Mouse (Mus musculus) MEL (cell line): ENCODE measurements at regions not wholly inside any gene's neighbourhood (a gene's known extent, or its start where the extent isn't known, plus 50 kb on each side); places are given as distances from the start of the nearest gene placed in this dataset.
A peak's percentile ranks its signal among the peaks of the same experiment; 100 is the strongest.

ENCODE experiments used
- DNase-seq: peaks from one replicate; pipeline ENCODE4 v3.0.0; 2011; ENCODE audit warnings: low read depth, low spot score
- H3K27ac ChIP-seq: 2 replicates; pipeline ENCODE4 v1.5.1; 2012; ENCODE audit warnings: low read depth, mild to moderate bottlenecking, control low read depth, low read length, moderate library complexity; ENCODE audit not compliant: control insufficient read depth
- H3K27me3 ChIP-seq, 2 experiments: fragments of 150-350 bp in 1 of 2; sonication (generic) in 1 of 2; 2 replicates each; pipeline ENCODE4 v1.6.1; 2012; ENCODE audit warnings: low read length in 2 of 2, mild to moderate bottlenecking in 2 of 2, improper control_type of control experiment in 1 of 2, moderate library complexity in 1 of 2; ENCODE audit not compliant: insufficient read depth in 2 of 2, control insufficient read depth in 1 of 2
- H3K36me3 ChIP-seq, 2 experiments: 2 replicates each; pipeline ENCODE4 v1.6.1; 2012 to 2014; ENCODE audit warnings: low read length in 2 of 2, improper control_type of control experiment in 1 of 2, inconsistent platforms in 1 of 2, mild to moderate bottlenecking in 1 of 2; ENCODE audit not compliant: insufficient read depth in 2 of 2, control insufficient read depth in 1 of 2
- H3K4me1 ChIP-seq, 2 experiments: fragments of 150-350 bp in 1 of 2; sonication (generic) in 1 of 2; 2 replicates each; pipeline ENCODE4 v1.6.1; 2012; ENCODE audit warnings: low read length in 2 of 2, improper control_type of control experiment in 1 of 2, mild to moderate bottlenecking in 1 of 2; ENCODE audit not compliant: insufficient read depth in 2 of 2, control insufficient read depth in 1 of 2
- H3K4me3 ChIP-seq, 2 experiments: fragments of 150-350 bp in 1 of 2; sonication (generic) in 1 of 2; 2 replicates each; pipeline ENCODE4 v1.5.1; 2012; ENCODE audit warnings: low read depth in 2 of 2, low read length in 2 of 2, mild to moderate bottlenecking in 2 of 2, moderate library complexity in 2 of 2, control low read depth in 1 of 2, improper control_type of control experiment in 1 of 2; ENCODE audit not compliant: control insufficient read depth in 1 of 2, insufficient read depth in 1 of 2
- H3K79me2 ChIP-seq: 2 replicates; pipeline ENCODE4 v1.6.1; 2012; ENCODE audit warnings: mild to moderate bottlenecking, low read length, moderate library complexity; ENCODE audit not compliant: control insufficient read depth, poor library complexity, insufficient read depth
- H3K9ac ChIP-seq: 2 replicates; pipeline ENCODE4 v1.6.1; 2012; ENCODE audit warnings: low read depth, mild to moderate bottlenecking, control low read depth, low read length, moderate library complexity; ENCODE audit not compliant: control insufficient read depth, poor library complexity, severe bottlenecking
- H3K9me3 ChIP-seq: fragments of 150-350 bp; sonication (generic); replicated peaks from 2 replicates; pipeline ENCODE4 v1.6.1; 2012; ENCODE audit warnings: mild to moderate bottlenecking, low read length, improper control_type of control experiment, moderate library complexity; ENCODE audit not compliant: insufficient read depth
- BHLHE40 ChIP-seq: IDR thresholded peaks from 2 replicates; pipeline ENCODE4 v1.6.1; 2012; ENCODE audit warnings: low read depth, mild to moderate bottlenecking, inconsistent platforms, low read length, improper control_type of control experiment, borderline replicate concordance
- CHD1 ChIP-seq: IDR thresholded peaks from 2 replicates; pipeline ENCODE4 v1.6.1; 2012; ENCODE audit warnings: low read depth, mild to moderate bottlenecking, inconsistent platforms, low read length, improper control_type of control experiment
- CTCF ChIP-seq, 3 experiments: IDR thresholded peaks in 2 of 3; conservative IDR thresholded peaks in 1 of 3; 2 replicates each; pipeline ENCODE4 v1.5.1; 2011 to 2012; ENCODE audit warnings: low read length in 3 of 3, low read depth in 2 of 3, mild to moderate bottlenecking in 2 of 3, improper control_type of control experiment in 1 of 3, inconsistent platforms in 1 of 3, mixed read lengths in 1 of 3, moderate library complexity in 1 of 3; ENCODE audit not compliant: control insufficient read depth in 1 of 3, insufficient read depth in 1 of 3, poor library complexity in 1 of 3, severe bottlenecking in 1 of 3
- E2F4 ChIP-seq: IDR thresholded peaks from 2 replicates; pipeline ENCODE4 v1.6.1; 2011; ENCODE audit warnings: low read depth, low read length, improper control_type of control experiment, borderline replicate concordance
- EP300 ChIP-seq, 2 experiments: IDR thresholded peaks; 2 replicates each; pipeline ENCODE4 v1.6.1; 2011; ENCODE audit warnings: improper control_type of control experiment in 2 of 2, low read length in 2 of 2, low read depth in 1 of 2, mild to moderate bottlenecking in 1 of 2
- GABPA ChIP-seq: IDR thresholded peaks from 2 replicates; pipeline ENCODE4 v1.6.1; 2012; ENCODE audit warnings: low read depth, mild to moderate bottlenecking, inconsistent platforms, low read length, improper control_type of control experiment, moderate library complexity
- GATA1 ChIP-seq: IDR thresholded peaks from 2 replicates; pipeline ENCODE4 v1.6.1; 2011; ENCODE audit warnings: low read depth, low read length, improper control_type of control experiment
- MAFK ChIP-seq: IDR thresholded peaks from 2 replicates; pipeline ENCODE4 v1.6.1; 2011; ENCODE audit warnings: low read depth, mild to moderate bottlenecking, low read length, improper control_type of control experiment, borderline replicate concordance
- MAX ChIP-seq: IDR thresholded peaks from 2 replicates; pipeline ENCODE4 v1.6.1; 2011; ENCODE audit warnings: low read length, improper control_type of control experiment
- MAZ ChIP-seq: IDR thresholded peaks from 2 replicates; pipeline ENCODE4 v1.6.1; 2012; ENCODE audit warnings: low read depth, mild to moderate bottlenecking, inconsistent platforms, low read length, improper control_type of control experiment
- MEF2A ChIP-seq: IDR thresholded peaks from 2 replicates; pipeline ENCODE4 v1.6.1; 2014; ENCODE audit warnings: low read depth, mild to moderate bottlenecking, inconsistent platforms, low read length, improper control_type of control experiment; ENCODE audit not compliant: poor library complexity, insufficient replicate concordance, severe bottlenecking; ENCODE audit errors: extremely low read depth
- MXI1 ChIP-seq: IDR thresholded peaks from 2 replicates; pipeline ENCODE4 v1.6.1; 2011; ENCODE audit warnings: mild to moderate bottlenecking, low read depth, low read length, improper control_type of control experiment
- MYB ChIP-seq: IDR thresholded peaks from 2 replicates; pipeline ENCODE4 v1.6.1; 2011; ENCODE audit warnings: mild to moderate bottlenecking, low read depth, low read length, improper control_type of control experiment
- POLR2A ChIP-seq, 2 experiments: IDR thresholded peaks; 2 replicates each; pipeline ENCODE4 v1.6.1; 2011 to 2012; ENCODE audit warnings: low read length in 2 of 2, mild to moderate bottlenecking in 2 of 2, control low read depth in 1 of 2, improper control_type of control experiment in 1 of 2, low read depth in 1 of 2, moderate library complexity in 1 of 2; ENCODE audit not compliant: control insufficient read depth in 1 of 2, insufficient read depth in 1 of 2, poor library complexity in 1 of 2
- POLR2AphosphoS5 ChIP-seq: IDR thresholded peaks from 2 replicates; pipeline ENCODE4 v1.6.1; 2012; ENCODE audit warnings: low read depth, borderline replicate concordance, mild to moderate bottlenecking, inconsistent platforms, low read length, moderate library complexity, mixed read lengths
- RAD21 ChIP-seq: IDR thresholded peaks from 2 replicates; pipeline ENCODE4 v1.6.1; 2011; ENCODE audit warnings: mild to moderate bottlenecking, low read depth, low read length, improper control_type of control experiment
- RCOR1 ChIP-seq: IDR thresholded peaks from 2 replicates; pipeline ENCODE4 v1.6.1; 2012; ENCODE audit warnings: low read depth, mild to moderate bottlenecking, inconsistent platforms, low read length, improper control_type of control experiment
- TBP ChIP-seq: IDR thresholded peaks from 2 replicates; pipeline ENCODE4 v1.8.0; 2011; ENCODE audit warnings: low read depth, low read length, improper control_type of control experiment
- TCF12 ChIP-seq: IDR thresholded peaks from 2 replicates; pipeline ENCODE4 v1.6.1; 2014; ENCODE audit warnings: low read depth, mild to moderate bottlenecking, inconsistent platforms, low read length, improper control_type of control experiment, moderate library complexity
- ZC3H11A ChIP-seq: IDR thresholded peaks from 2 replicates; pipeline ENCODE4 v1.6.1; 2012; ENCODE audit warnings: low read depth, mild to moderate bottlenecking, inconsistent platforms, low read length, improper control_type of control experiment
- ZMIZ1 ChIP-seq: IDR thresholded peaks from 2 replicates; pipeline ENCODE4 v1.6.1; 2012; ENCODE audit warnings: low read depth, mild to moderate bottlenecking, inconsistent platforms, low read length, improper control_type of control experiment, moderate library complexity
- ZNF384 ChIP-seq: IDR thresholded peaks from 2 replicates; pipeline ENCODE4 v1.6.1; 2012; ENCODE audit warnings: low read depth, mild to moderate bottlenecking, inconsistent platforms, low read length, improper control_type of control experiment

DNA sequence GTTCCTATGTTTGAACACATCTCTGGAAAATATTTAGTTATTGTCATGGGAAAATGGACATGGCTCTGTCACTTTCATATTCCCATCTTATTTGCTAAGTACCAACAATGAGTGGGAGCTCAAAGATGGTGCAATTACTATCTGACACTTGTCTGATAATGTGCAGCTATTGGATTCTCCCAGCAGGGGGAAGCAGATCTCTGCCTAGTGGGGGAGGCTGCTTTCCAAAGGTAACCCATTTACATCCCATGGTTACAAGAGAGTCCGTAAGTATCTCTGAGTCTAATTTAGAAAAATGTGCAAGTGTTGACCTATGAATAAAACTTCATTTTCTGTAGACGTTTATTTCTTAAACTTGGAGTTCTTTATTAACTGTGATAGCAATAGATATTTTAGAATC, 149.4 kb upstream of the Pou1f1 start:
- no peak for TF ChIP-seq ZC3H11A
- TF ChIP-seq BHLHE40: no peak
- no peak for TF ChIP-seq ZMIZ1
- TF ChIP-seq EP300 (IDR thresholded peaks at IDR 0.05; ENCODE audit: low read depth in 1 of 2, low read length in 2 of 2): no peak
- TF ChIP-seq MXI1: no peak
- no peak for TF ChIP-seq MEF2A
- no peak for TF ChIP-seq MAX
- TF ChIP-seq TBP: no peak
- TF ChIP-seq CTCF (IDR thresholded peaks at IDR 0.05 in 2 of 3, conservative IDR thresholded peaks at IDR 0.05 in 1 of 3; ENCODE audit: control insufficient read depth in 1 of 3, insufficient read depth in 1 of 3, low read depth in 2 of 3, low read length in 3 of 3, poor library complexity in 1 of 3, severe bottlenecking in 1 of 3): peak in 2 of 3 experiments; percentile 16 to 18; a peak in 2 of 6 replicates
- TF ChIP-seq RCOR1: no peak
- no peak for TF ChIP-seq POLR2AphosphoS5
- TF ChIP-seq GABPA: no peak
- TF ChIP-seq RAD21: peak; percentile 12
- no peak for TF ChIP-seq MAFK
- TF ChIP-seq TCF12: no peak
- TF ChIP-seq, all 39 proteins: peak for 2
- Histone ChIP-seq H3K36me3 (no peaks in the 10 kb centered on the region), H3K4me1 (no peaks in the 10 kb centered on the region), H3K9me3 (no peaks in the 10 kb centered on the region), H3K27ac (no peak overlapping the region), H3K27me3 (no peaks in the 10 kb centered on the region; a peak in 1 of 4 replicates), H3K4me3 (no peak overlapping the region), H3K79me2 (no peaks in the 10 kb centered on the region), H3K9ac (no peak overlapping the region)
- peak; percentile 2 for DNase-seq

DNA sequence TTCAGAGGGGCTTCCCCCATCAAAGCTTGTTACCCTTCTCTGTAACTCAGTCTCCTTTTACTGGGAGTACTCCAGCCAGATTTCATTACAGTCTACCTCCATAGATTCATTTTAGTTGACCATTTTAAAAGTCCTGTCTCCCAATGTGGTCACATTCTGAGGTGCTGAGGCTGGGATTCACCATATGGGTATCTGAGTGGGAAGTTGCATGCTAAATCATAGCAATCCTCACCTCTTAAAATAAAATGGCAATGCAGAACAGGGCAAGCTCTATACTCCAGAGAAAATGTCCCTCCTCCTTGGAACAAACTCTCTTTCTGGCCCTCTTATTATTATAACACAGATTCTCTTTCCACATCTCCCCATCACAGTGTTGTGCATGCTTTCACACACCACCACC, 143.8 kb upstream of the Pou1f1 start:
- TF ChIP-seq TBP (no peak), E2F4 (no peak), ZNF384 (no peak), MYB (no peak), CHD1 (no peak), MEF2A (no peak), EP300 (IDR thresholded peaks at IDR 0.05; ENCODE audit: low read depth in 1 of 2, low read length in 2 of 2) (no peak), MAZ (no peak), GATA1 (no peak), POLR2A (IDR thresholded peaks at IDR 0.05; ENCODE audit: control insufficient read depth in 1 of 2, insufficient read depth in 1 of 2, low read depth in 1 of 2, low read length in 2 of 2, poor library complexity in 1 of 2) (no peak), CTCF (IDR thresholded peaks at IDR 0.05 in 2 of 3, conservative IDR thresholded peaks at IDR 0.05 in 1 of 3; ENCODE audit: control insufficient read depth in 1 of 3, insufficient read depth in 1 of 3, low read depth in 2 of 3, low read length in 3 of 3, poor library complexity in 1 of 3, severe bottlenecking in 1 of 3) (no peak), ZMIZ1 (no peak), RCOR1 (no peak)
- TF ChIP-seq, all 39 proteins: peak for 0
- no peaks in the 10 kb centered on the region for H3K79me2 ChIP-seq
- H3K9ac ChIP-seq: no peak overlapping the region
- no peaks in the 10 kb centered on the region; a peak in 1 of 4 replicates for H3K27me3 ChIP-seq
- no peak overlapping the region for H3K4me3 ChIP-seq
- H3K9me3 ChIP-seq: no peaks in the 10 kb centered on the region
- no peak overlapping the region for H3K27ac ChIP-seq
- no peaks in the 10 kb centered on the region for H3K4me1 ChIP-seq
- H3K36me3 ChIP-seq: no peaks in the 10 kb centered on the region
- no peak for DNase-seq
